Mouse (Mus musculus) left cerebral cortex, postnatal 25 days (tissue): ENCODE results near the gene Lta. TPM values are rescaled to one million over a fixed set of nuclear protein-coding genes. Genes with fewer than 3 reads are reported as not detected.

ENCODE experiments used
- microRNA-seq, 2 experiments: library from miRNA; unstranded; fragments of <30 nt; microRNA quantifications; one replicate each; pipeline ENCODE4 v1.2.0; 2022
- total RNA-seq, 2 experiments: library from RNA; stranded (reverse); gene quantifications; 2 replicates each; pipeline ENCODE4 v1.2.3; 2021

Gene Lta
- total RNA-seq, 2 experiments from 2014 or later, result 0.34 to 0.39 TPM

Small RNA genes within 50 kb of the gene (microRNA-seq; reads per million reads assigned to microRNA genes)
- gene Mir6973a (0 reads per million in 2 experiments), gene Mir6974 (0 to 1.7 reads per million in 2 experiments), gene Mir6975 (0.74 to 2.7 reads per million in 2 experiments), gene Mir8094 (0 to 0.50 reads per million in 2 experiments)

Other genes with a start within 250 kb of the Lta start
- 10 to 100 TPM in 1 of 2 experiments, 1 to 10 TPM in 1; 9.9 to 15.0 TPM for gene Hspa1b, start 246.1 kb downstream of the Lta start, total RNA-seq
- not detected for gene Gm20481, start 235.4 kb downstream of the Lta start, total RNA-seq
- 10 to 100 TPM; 10.8 to 12.6 TPM for gene Hspa1a, start 233.2 kb downstream of the Lta start, total RNA-seq
- gene Hspa1l, start 232.6 kb downstream of the Lta start, total RNA-seq, result under 1 TPM; 0.27 to 0.34 TPM
- 10 to 100 TPM; 17.3 to 18.0 TPM for gene Lsm2, start 223.5 kb downstream of the Lta start, total RNA-seq
- 10 to 100 TPM; 38.0 to 44.7 TPM for gene Vars, start 204.4 kb downstream of the Lta start, total RNA-seq
- under 1 TPM; 0.30 to 0.37 TPM for gene Vwa7, start 188.8 kb downstream of the Lta start, total RNA-seq
- under 1 TPM; 0.60 to 0.83 TPM for gene Sapcd1, start 177.3 kb downstream of the Lta start, total RNA-seq
- gene Msh5, start 158.6 kb downstream of the Lta start, total RNA-seq, result under 1 TPM; 0.76 to 0.96 TPM
- gene Clic1, start 155.4 kb downstream of the Lta start, total RNA-seq, result 10 to 100 TPM in 1 of 2 experiments, 1 to 10 TPM in 1; 9.9 to 11.6 TPM
- gene Ddah2, start 146.3 kb downstream of the Lta start, total RNA-seq, result 10 to 100 TPM; 12.1 to 12.5 TPM
- gene Ly6g6c, start 140.0 kb downstream of the Lta start, total RNA-seq, result not detected
- gene Mpig6b, start 139.2 kb downstream of the Lta start, total RNA-seq, result not detected
- 1 to 10 TPM; 2.4 to 2.7 TPM for gene Ly6g6e, start 128.4 kb downstream of the Lta start, total RNA-seq
- gene Ly6g6d, start 127.3 kb downstream of the Lta start, total RNA-seq, result 1 to 10 TPM in 1 of 2 experiments, under 1 TPM in 1; 0.69 to 1.9 TPM
- not detected for gene Ly6g6f, start 119.7 kb downstream of the Lta start, total RNA-seq
- gene Abhd16a, start 116.1 kb downstream of the Lta start, total RNA-seq, result 100 to 1,000 TPM; 107 to 109 TPM
- not detected for gene Ly6g5c, start 97.1 kb downstream of the Lta start, total RNA-seq
- under 1 TPM; 0.69 to 0.94 TPM for gene Ly6g5b, start 89.9 kb downstream of the Lta start, total RNA-seq
- 10 to 100 TPM; 13.1 to 15.2 TPM for gene Gpank1, start 83.9 kb downstream of the Lta start, total RNA-seq
- 100 to 1,000 TPM; 183 to 185 TPM for gene Csnk2b, start 83.3 kb downstream of the Lta start, total RNA-seq
- 10 to 100 TPM; 24.1 to 29.8 TPM for gene D17H6S53E, start 79.0 kb downstream of the Lta start, total RNA-seq
- gene Apom, start 73.3 kb downstream of the Lta start, total RNA-seq, result not detected
- 100 to 1,000 TPM; 286 to 292 TPM for gene Bag6, start 70.2 kb downstream of the Lta start, total RNA-seq
- 100 to 1,000 TPM; 268 to 285 TPM for gene Prrc2a, start 40.5 kb downstream of the Lta start, total RNA-seq
- 10 to 100 TPM; 10.8 to 11.1 TPM for gene Aif1, start 29.3 kb downstream of the Lta start, total RNA-seq
- gene Lst1, start 16.9 kb downstream of the Lta start, total RNA-seq, result 10 to 100 TPM in 1 of 2 experiments, 1 to 10 TPM in 1; 6.1 to 10.1 TPM
- under 1 TPM; 0.64 to 0.99 TPM for gene Ltb, start 10.9 kb downstream of the Lta start, total RNA-seq
- not detected for gene Tnf, start 3.3 kb downstream of the Lta start, total RNA-seq
- gene Gm16181, start 15.5 kb upstream of the Lta start, total RNA-seq, result not detected
- 100 to 1,000 TPM; 514 to 578 TPM for gene Atp6v1g2, start 28.3 kb upstream of the Lta start, total RNA-seq
- 10 to 100 TPM; 11.7 to 12.8 TPM for gene Nfkbil1, start 30.4 kb upstream of the Lta start, total RNA-seq
- 100 to 1,000 TPM; 207 to 209 TPM for gene Ddx39b, start 36.4 kb upstream of the Lta start, total RNA-seq
- gene H2-D1, start 57.4 kb upstream of the Lta start, total RNA-seq, result 10 to 100 TPM; 18.5 to 18.7 TPM
- gene H2-Q1, start 115.1 kb upstream of the Lta start, total RNA-seq, result under 1 TPM; 0.39 to 0.96 TPM
- gene H2-Q2, start 136.9 kb upstream of the Lta start, total RNA-seq, result under 1 TPM; 0.30 to 0.78 TPM
- gene H2-Q4, start 174.3 kb upstream of the Lta start, total RNA-seq, result 1 to 10 TPM; 1.4 to 1.9 TPM
- under 1 TPM in 1 of 2 experiments, not detected in 1; 0.34 TPM for gene H2-Q6, start 219.5 kb upstream of the Lta start, total RNA-seq
- gene H2-Q7, start 233.8 kb upstream of the Lta start, total RNA-seq, result under 1 TPM; 0.30 to 0.34 TPM